Comparison of ENCODE assay signal across 15 mouse cellular contexts in the genomic region with DNA sequence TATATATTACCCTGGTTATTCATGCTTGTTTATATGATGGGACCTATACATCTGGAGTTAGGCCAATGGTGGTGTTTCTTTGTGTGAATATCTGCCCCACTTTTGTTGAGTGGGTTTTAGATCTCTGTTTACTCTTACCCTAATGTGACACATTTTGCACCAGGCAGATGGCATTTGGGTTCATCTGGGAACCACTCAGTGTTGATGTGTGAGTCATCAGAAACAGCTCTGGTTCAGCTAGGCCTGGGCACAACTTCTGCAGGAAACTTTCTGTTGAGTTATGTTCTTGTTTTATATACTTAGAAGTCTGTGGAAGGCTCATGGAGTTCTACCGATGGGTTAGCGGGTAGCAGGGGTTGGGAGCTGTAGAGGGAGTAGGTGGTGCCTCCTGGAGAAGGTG.
"Had no signal": no experiment of that assay in that cellular context is flagged by ENCODE, and none has a peak within 500 bp of the region (broad histone marks: within the 10 kb centered on the region; RNA-seq: fewer than 3 reads in every experiment).

No protein-coding gene starts in this region.

- H3K27ac ChIP-seq: kidney, postnatal 0 days; limb, embryonic 12.5 days; liver, embryonic 13.5 days; lung, embryonic 15.5 days; macrophage; midbrain, embryonic 15.5 days; neural tube, embryonic 12.5 days had no signal

- DNase-seq: kidney, adult 8-10 months; kidney, postnatal 36 days; liver; liver, embryonic 13.5 days; liver, postnatal 0 days; lung, postnatal 14 days; thymus, adult 2 months; thymus, postnatal 25 days had no signal

- H3K4me3 ChIP-seq: limb, embryonic 12.5 days; liver, embryonic 13.5 days; lung, embryonic 15.5 days; megakaryocyte, embryonic 14.5 days; midbrain, embryonic 15.5 days; neural tube, embryonic 12.5 days had no signal
